Mouse (Mus musculus) thymus, adult 2 months (tissue): ENCODE data around the gene Sash3.

Experiments used
- CTCF ChIP-seq: fragments of 200-500 bp; IDR thresholded peaks from 2 replicates; pipeline ENCODE4 v1.5.1; 2012; ENCODE audit warnings: mild to moderate bottlenecking, control low read depth, low read length, moderate library complexity, borderline replicate concordance; ENCODE audit not compliant: control insufficient read depth, poor library complexity, insufficient read depth; ENCODE audit errors: extremely low read depth
- POLR2A ChIP-seq: fragments of 200-500 bp; IDR thresholded peaks from 2 replicates; pipeline ENCODE4 v1.6.1; 2012; ENCODE audit warnings: mild to moderate bottlenecking, low read length, control low read depth, moderate library complexity; ENCODE audit not compliant: control insufficient read depth, poor library complexity, insufficient read depth; ENCODE audit errors: extremely low read depth

- no peak for TF ChIP-seq POLR2A
- no peak for TF ChIP-seq CTCF
These were observed 51.6 kb downstream of the Sash3 start for GRCm38 (mm10) chrX:48197856-48198255.
